Mouse (Mus musculus): ENCODE measurements around the gene Surf4. TPM values are rescaled to one million over a fixed set of nuclear protein-coding genes. Genes with fewer than 3 reads are reported as not detected.

Surf4 gene
- polyA plus RNA-seq, 1 experiment from 2014 or later, result 160 TPM

- no peaks in the 10 kb centered on the region for H3K27me3 ChIP-seq (ENCODE audit: control insufficient read depth, insufficient read depth, low read length)
- under 1% methylated on average over 13 of the region's 13 CpGs for WGBS
- H3K9ac ChIP-seq (ENCODE audit: low read length), result peak overlapping the region; percentile 76
- H3K4me1 ChIP-seq (ENCODE audit: control insufficient read depth, insufficient read depth, low read length), result peaks cover 28% of the 10 kb centered on the region
- H3K27ac ChIP-seq (ENCODE audit: low read length), result peak overlapping the region; percentile 78
- peak overlapping the region; percentile 78 for H3K4me3 ChIP-seq (ENCODE audit: low read length)
- no peaks in the 10 kb centered on the region for H3K9me3 ChIP-seq (replicated peaks; ENCODE audit: control insufficient read depth, low read length)
- ATAC-seq (replicated peaks; ENCODE audit: extremely low read depth, insufficient read depth, low FRiP score), result peak; percentile 11
- H3K36me3 ChIP-seq (ENCODE audit: control insufficient read depth, insufficient read depth), result peaks cover 57% of the 10 kb centered on the region
- peak overlapping the region; percentile 98 for H3K4me2 ChIP-seq (ENCODE audit: low read depth, low read length)
Observed at GRCm38 (mm10) chr2:26916738-26917137, 17.0 kb downstream of the Surf4 start.

DNA sequence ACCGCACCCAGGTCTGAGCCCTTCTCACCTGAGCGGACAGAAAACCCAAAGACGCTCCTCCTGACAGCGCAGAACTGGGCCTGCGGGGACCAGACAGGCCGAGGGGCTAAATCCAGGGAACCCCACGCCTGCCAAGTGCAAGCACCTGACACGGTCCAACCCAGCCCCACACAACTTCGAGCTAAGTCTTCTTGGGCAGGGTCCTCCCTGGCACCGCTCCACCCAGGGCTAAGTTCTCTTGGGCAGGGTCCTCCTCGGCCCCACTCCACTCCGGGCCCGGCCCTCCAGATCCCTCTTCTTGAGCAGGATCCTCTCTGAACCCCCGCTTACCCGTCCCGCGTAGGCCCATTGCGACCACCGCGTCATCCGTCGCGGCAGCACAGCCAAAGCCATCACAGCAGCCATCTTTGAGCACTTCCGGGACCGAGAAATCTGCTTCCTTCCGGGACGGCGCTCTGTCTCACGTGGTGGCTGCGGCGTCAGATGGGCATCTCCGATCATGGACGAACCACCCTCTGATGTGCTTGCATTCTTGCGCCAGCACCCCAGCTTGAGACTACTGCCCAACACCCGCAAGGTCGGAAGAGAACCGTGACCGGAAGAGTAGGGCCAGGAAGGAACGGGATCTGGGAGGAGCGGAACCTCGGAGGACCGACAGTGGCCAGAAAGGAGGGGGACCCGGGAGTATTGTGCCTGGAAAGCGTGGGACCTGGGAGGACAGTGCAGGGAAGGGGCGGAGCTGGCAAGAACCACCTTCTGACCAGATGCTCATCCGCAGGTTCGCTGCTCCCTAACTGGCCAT is 17.6 kb downstream of the Surf4 start, which contains the start of the genes Surf2 and Surf1:
Surf2 (plus strand) TSS at position 441 of the 802 bp plus-strand sequence.
Surf1 (minus strand) TSS at position 604 of the 802 bp plus-strand sequence.
- peak within 1 kb of the TSS; percentile 98 for H3K4me2 ChIP-seq (ENCODE audit: low read depth, low read length)
- H3K27ac ChIP-seq (ENCODE audit: low read length), result peak within 1 kb of the TSS; percentile 78
- ATAC-seq (replicated peaks; ENCODE audit: extremely low read depth, insufficient read depth, low FRiP score), result peak; percentile 73
- no peaks in the 10 kb centered on the region for H3K9me3 ChIP-seq (replicated peaks; ENCODE audit: control insufficient read depth, low read length)
- H3K4me3 ChIP-seq (ENCODE audit: low read length), result peak within 1 kb of the TSS; percentile 78
- H3K9ac ChIP-seq (ENCODE audit: low read length), result peak within 1 kb of the TSS; percentile 76
- peaks cover 50% of the 10 kb centered on the region for H3K36me3 ChIP-seq (ENCODE audit: control insufficient read depth, insufficient read depth)
- peaks cover 28% of the 10 kb centered on the region for H3K4me1 ChIP-seq (ENCODE audit: control insufficient read depth, insufficient read depth, low read length)
- no peaks in the 10 kb centered on the region for H3K27me3 ChIP-seq (ENCODE audit: control insufficient read depth, insufficient read depth, low read length)
- WGBS, result 2% methylated on average over 47 of the region's 47 CpGs

GRCm38 (mm10) chr2:26914148-26914941 is 19.4 kb downstream of the Surf4 start:
- Histone ChIP-seq H3K27me3 (ENCODE audit: control insufficient read depth, insufficient read depth, low read length) (no peaks in the 10 kb centered on the region), H3K4me3 (ENCODE audit: low read length) (no peak overlapping the region), H3K4me2 (ENCODE audit: low read depth, low read length) (no peak overlapping the region), H3K9ac (ENCODE audit: low read length) (no peak overlapping the region), H3K36me3 (ENCODE audit: control insufficient read depth, insufficient read depth) (peaks cover 33% of the 10 kb centered on the region), H3K4me1 (ENCODE audit: control insufficient read depth, insufficient read depth, low read length) (peaks cover 33% of the 10 kb centered on the region), H3K27ac (ENCODE audit: low read length) (no peak overlapping the region; the same call in 1 of the 2 replicates), H3K9me3 (replicated peaks; ENCODE audit: control insufficient read depth, low read length) (no peaks in the 10 kb centered on the region)
- no peak for ATAC-seq (replicated peaks; ENCODE audit: extremely low read depth, insufficient read depth, low FRiP score)
- 65% methylated on average over 8 of the region's 8 CpGs for WGBS

GRCm38 (mm10) chr2:26913416-26914147 is 20.1 kb downstream of the Surf4 start:
- Histone ChIP-seq H3K27me3 (ENCODE audit: control insufficient read depth, insufficient read depth, low read length) (no peaks in the 10 kb centered on the region), H3K27ac (ENCODE audit: low read length) (no peak overlapping the region; the same call in 1 of the 2 replicates), H3K4me1 (ENCODE audit: control insufficient read depth, insufficient read depth, low read length) (peaks cover 41% of the 10 kb centered on the region), H3K4me3 (ENCODE audit: low read length) (no peak overlapping the region), H3K36me3 (ENCODE audit: control insufficient read depth, insufficient read depth) (peaks cover 26% of the 10 kb centered on the region), H3K9me3 (replicated peaks; ENCODE audit: control insufficient read depth, low read length) (no peaks in the 10 kb centered on the region), H3K9ac (ENCODE audit: low read length) (no peak overlapping the region), H3K4me2 (ENCODE audit: low read depth, low read length) (no peak overlapping the region)
- no peak for ATAC-seq (replicated peaks; ENCODE audit: extremely low read depth, insufficient read depth, low FRiP score)
- 77% methylated on average over 17 of the region's 17 CpGs for WGBS

- Histone ChIP-seq H3K4me2 (ENCODE audit: low read depth, low read length) (peak overlapping the region; percentile 99), H3K4me3 (ENCODE audit: low read length) (peak overlapping the region; percentile 91), H3K27me3 (ENCODE audit: control insufficient read depth, insufficient read depth, low read length) (no peaks in the 10 kb centered on the region), H3K27ac (ENCODE audit: low read length) (no peak overlapping the region), H3K9me3 (replicated peaks; ENCODE audit: control insufficient read depth, low read length) (no peaks in the 10 kb centered on the region), H3K9ac (ENCODE audit: low read length) (peak overlapping the region; percentile 94), H3K4me1 (ENCODE audit: control insufficient read depth, insufficient read depth, low read length) (peaks cover 39% of the 10 kb centered on the region), H3K36me3 (ENCODE audit: control insufficient read depth, insufficient read depth) (peaks cover 34% of the 10 kb centered on the region)
- WGBS, result 67% methylated on average over 5 of the region's 5 CpGs
- ATAC-seq (replicated peaks; ENCODE audit: extremely low read depth, insufficient read depth, low FRiP score), result no peak
Observed at GRCm38 (mm10) chr2:26912253-26912770, 21.4 kb downstream of the Surf4 start.

GRCm38 (mm10) chr2:26910994-26911765 is 22.5 kb downstream of the Surf4 start:
- Histone ChIP-seq H3K9ac (ENCODE audit: low read length) (peak overlapping the region; percentile 94), H3K4me3 (ENCODE audit: low read length) (peak overlapping the region; percentile 91), H3K4me2 (ENCODE audit: low read depth, low read length) (peak overlapping the region; percentile 99), H3K4me1 (ENCODE audit: control insufficient read depth, insufficient read depth, low read length) (peaks cover 33% of the 10 kb centered on the region), H3K27me3 (ENCODE audit: control insufficient read depth, insufficient read depth, low read length) (no peaks in the 10 kb centered on the region), H3K9me3 (replicated peaks; ENCODE audit: control insufficient read depth, low read length) (no peaks in the 10 kb centered on the region), H3K27ac (ENCODE audit: low read length) (peak overlapping the region; percentile 81), H3K36me3 (ENCODE audit: control insufficient read depth, insufficient read depth) (peaks cover 39% of the 10 kb centered on the region)
- ATAC-seq (replicated peaks; ENCODE audit: extremely low read depth, insufficient read depth, low FRiP score), result peak; percentile 45
- WGBS, result under 1% methylated on average over 37 of the region's 37 CpGs

DNA sequence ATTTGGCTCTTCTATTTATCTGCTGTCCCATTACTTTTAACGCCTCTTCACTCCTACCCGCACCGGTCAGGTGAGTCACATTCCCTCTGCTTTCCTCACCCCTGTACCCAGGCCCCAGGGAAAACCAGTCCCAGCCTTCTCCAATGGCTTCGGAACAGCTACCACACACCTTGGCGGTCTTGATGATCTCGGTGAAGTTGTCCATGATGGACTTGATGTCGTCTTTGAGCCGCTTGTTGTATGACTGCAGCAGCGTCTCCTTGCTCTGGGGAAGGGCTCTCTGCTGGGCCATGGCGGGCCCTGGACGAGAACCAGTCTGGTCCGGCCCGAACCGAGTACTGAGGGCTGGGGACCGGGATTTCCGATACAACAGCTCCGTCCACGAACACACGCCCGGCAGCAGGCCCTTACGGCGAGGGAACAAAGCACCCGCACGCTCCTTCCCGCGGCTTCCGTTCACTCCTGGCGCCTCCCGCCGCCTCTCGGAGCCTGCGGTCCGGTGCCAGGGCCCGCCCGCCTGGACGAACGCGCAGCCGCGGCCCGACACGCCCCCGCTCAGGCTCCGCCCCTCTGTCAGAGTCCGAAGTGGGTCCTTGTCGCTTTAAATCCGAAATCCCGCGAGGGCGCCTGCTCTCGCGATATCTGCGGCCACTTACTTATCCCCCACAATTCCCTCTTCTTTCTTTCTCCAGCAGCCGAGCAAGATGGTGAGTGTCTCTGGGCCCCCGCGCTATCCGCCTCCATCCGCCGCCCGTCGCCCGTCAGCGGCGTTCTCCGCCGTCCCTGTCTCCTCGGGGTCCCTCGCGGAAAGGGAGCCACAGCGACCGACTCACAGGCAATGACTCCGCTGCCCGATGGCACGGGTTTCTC is 23.4 kb downstream of the Surf4 start, which contains the start of the genes Med22 and Rpl7a:
Med22 (minus strand) TSS at position 554 of the 870 bp plus-strand sequence.
Rpl7a (plus strand) TSS at position 641 of the 870 bp plus-strand sequence.
- no peaks in the 10 kb centered on the region for H3K9me3 ChIP-seq (replicated peaks; ENCODE audit: control insufficient read depth, low read length)
- under 1% methylated on average over 74 of the region's 74 CpGs for WGBS
- H3K27me3 ChIP-seq (ENCODE audit: control insufficient read depth, insufficient read depth, low read length), result no peaks in the 10 kb centered on the region
- ATAC-seq (replicated peaks; ENCODE audit: extremely low read depth, insufficient read depth, low FRiP score), result peak; percentile 95
- H3K9ac ChIP-seq (ENCODE audit: low read length), result peak within 1 kb of the TSS; percentile 94
- H3K4me1 ChIP-seq (ENCODE audit: control insufficient read depth, insufficient read depth, low read length), result peaks cover 28% of the 10 kb centered on the region
- peak within 1 kb of the TSS; percentile 91 for H3K4me3 ChIP-seq (ENCODE audit: low read length)
- H3K36me3 ChIP-seq (ENCODE audit: control insufficient read depth, insufficient read depth), result peaks cover 43% of the 10 kb centered on the region
- H3K4me2 ChIP-seq (ENCODE audit: low read depth, low read length), result peak within 1 kb of the TSS; percentile 99
- H3K27ac ChIP-seq (ENCODE audit: low read length), result peak within 1 kb of the TSS; percentile 92
